Mouse (Mus musculus): Measurements from ENCODE around the gene F12. TPM values are rescaled to one million over a fixed set of nuclear protein-coding genes. Genes with fewer than 3 reads are reported as not detected.
A peak's percentile ranks its signal among the peaks of the same experiment; 100 is the strongest.

Gene F12
- 1.3 TPM in 2 replicates for polyA plus RNA-seq (2011; ENCODE audit: insufficient read depth, insufficient read length, low replicate concordance, missing spikeins)

- Histone ChIP-seq H3K4me1 (ENCODE audit: control insufficient read depth, insufficient read depth, low read length) (peaks cover 5% of the 10 kb centered on the region; the same call in 1 of the 2 replicates), H3K4me3 (replicated peaks; ENCODE audit: control insufficient read depth, low read depth, low read length) (no peak within 1 kb of the TSS), H3K27ac (ENCODE audit: control insufficient read depth, insufficient read depth, low read depth, low read length, poor library complexity) (peak within 1 kb of the TSS; percentile 37; the same call in 1 of the 2 replicates)
- whole genome bisulfite sequencing = 90% methylated on average over 10 of the region's 10 CpGs
- no peak for TF ChIP-seq CTCF (IDR thresholded peaks at IDR 0.05; ENCODE audit: control insufficient read depth, insufficient read depth, low read length)
- no peak for TF ChIP-seq POLR2A (IDR thresholded peaks at IDR 0.05; ENCODE audit: borderline replicate concordance, control insufficient read depth, low read depth, low read length)
Measured at GRCm38 (mm10) chr13:55426613-55427012, at the start of gene F12. TSS of gene F12 (minus strand) at chr13:55426793.

DNA sequence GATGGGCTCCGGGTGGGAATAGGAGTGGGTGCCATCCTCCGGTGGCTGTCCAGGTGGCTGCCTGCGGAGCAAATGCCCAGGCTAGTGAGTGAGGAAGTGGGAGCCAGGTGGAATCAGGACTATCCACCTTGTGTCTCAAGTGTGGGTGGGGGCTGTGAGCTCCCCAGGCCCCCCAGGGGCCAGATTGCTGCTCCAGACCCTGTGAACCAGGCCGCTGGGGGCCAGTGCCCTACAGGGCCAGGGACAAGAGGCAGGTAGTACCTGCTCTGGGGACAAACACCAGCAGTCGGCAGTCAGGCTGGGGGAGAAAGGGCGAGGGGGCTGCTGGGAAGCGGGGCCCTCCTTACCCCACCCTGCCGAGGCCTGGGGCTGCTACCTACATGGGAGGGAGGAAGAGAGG lies 49.7 kb upstream of the F12 start:
- WGBS = 92% methylated on average over 8 of the region's 8 CpGs
- Histone ChIP-seq H3K27ac (ENCODE audit: control insufficient read depth, insufficient read depth, low read depth, low read length, poor library complexity) (no peak overlapping the region), H3K4me3 (replicated peaks; ENCODE audit: control insufficient read depth, low read depth, low read length) (no peak overlapping the region), H3K4me1 (ENCODE audit: control insufficient read depth, insufficient read depth, low read length) (peaks cover 5% of the 10 kb centered on the region)
- TF ChIP-seq CTCF (IDR thresholded peaks at IDR 0.05; ENCODE audit: control insufficient read depth, insufficient read depth, low read length) (no peak), POLR2A (IDR thresholded peaks at IDR 0.05; ENCODE audit: borderline replicate concordance, control insufficient read depth, low read depth, low read length) (no peak)

GRCm38 (mm10) chr13:55475750-55476149 lies 49.2 kb upstream of the F12 start:
- no peak overlapping the region for H3K4me3 ChIP-seq (replicated peaks; ENCODE audit: control insufficient read depth, low read depth, low read length)
- TF ChIP-seq CTCF (IDR thresholded peaks at IDR 0.05; ENCODE audit: control insufficient read depth, insufficient read depth, low read length) (no peak), POLR2A (IDR thresholded peaks at IDR 0.05; ENCODE audit: borderline replicate concordance, control insufficient read depth, low read depth, low read length) (no peak)
- WGBS = 86% methylated on average over 5 of the region's 5 CpGs
- H3K27ac ChIP-seq (ENCODE audit: control insufficient read depth, insufficient read depth, low read depth, low read length, poor library complexity) = no peak overlapping the region
- peaks cover 5% of the 10 kb centered on the region for H3K4me1 ChIP-seq (ENCODE audit: control insufficient read depth, insufficient read depth, low read length)

DNA sequence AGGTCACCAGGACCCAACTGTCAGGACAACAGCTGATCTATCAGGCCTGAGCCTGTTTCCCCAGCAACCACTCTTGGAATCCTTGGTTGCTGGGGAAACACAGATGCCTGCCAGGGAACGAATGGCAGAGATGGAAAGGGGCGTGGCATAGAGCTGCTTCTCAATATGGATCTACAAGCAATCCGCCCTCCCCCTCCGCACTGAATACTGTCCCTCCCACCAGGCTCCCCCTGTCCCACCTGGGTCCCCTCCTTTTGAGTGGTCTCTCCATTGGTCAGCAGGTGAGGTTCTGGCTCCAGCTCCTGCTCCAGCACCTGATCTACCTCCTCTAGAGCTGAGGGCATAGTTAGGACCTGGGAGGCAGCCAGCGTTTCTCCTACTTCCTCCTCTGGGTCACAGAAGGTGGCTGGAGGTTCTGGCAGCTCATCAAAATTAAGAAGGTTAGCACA lies 48.1 kb upstream of the F12 start:
- 28% methylated on average over 5 of the region's 5 CpGs for whole genome bisulfite sequencing
- no peak for TF ChIP-seq CTCF (IDR thresholded peaks at IDR 0.05; ENCODE audit: control insufficient read depth, insufficient read depth, low read length)
- TF ChIP-seq POLR2A (IDR thresholded peaks at IDR 0.05; ENCODE audit: borderline replicate concordance, control insufficient read depth, low read depth, low read length) = no peak
- Histone ChIP-seq H3K4me1 (ENCODE audit: control insufficient read depth, insufficient read depth, low read length) (peaks cover 5% of the 10 kb centered on the region), H3K27ac (ENCODE audit: control insufficient read depth, insufficient read depth, low read depth, low read length, poor library complexity) (no peak overlapping the region), H3K4me3 (replicated peaks; ENCODE audit: control insufficient read depth, low read depth, low read length) (no peak overlapping the region)

- Histone ChIP-seq H3K4me3 (replicated peaks; ENCODE audit: control insufficient read depth, low read depth, low read length) (no peak overlapping the region), H3K27ac (ENCODE audit: control insufficient read depth, insufficient read depth, low read depth, low read length, poor library complexity) (no peak overlapping the region), H3K4me1 (ENCODE audit: control insufficient read depth, insufficient read depth, low read length) (peaks cover 4% of the 10 kb centered on the region)
- 47% methylated on average over 11 of the region's 11 CpGs for WGBS
- TF ChIP-seq POLR2A (IDR thresholded peaks at IDR 0.05; ENCODE audit: borderline replicate concordance, control insufficient read depth, low read depth, low read length) (no peak), CTCF (IDR thresholded peaks at IDR 0.05; ENCODE audit: control insufficient read depth, insufficient read depth, low read length) (peak; percentile 18; the same call in 1 of the 2 replicates)
Measured at GRCm38 (mm10) chr13:55473961-55474360, 47.4 kb upstream of the F12 start.

DNA sequence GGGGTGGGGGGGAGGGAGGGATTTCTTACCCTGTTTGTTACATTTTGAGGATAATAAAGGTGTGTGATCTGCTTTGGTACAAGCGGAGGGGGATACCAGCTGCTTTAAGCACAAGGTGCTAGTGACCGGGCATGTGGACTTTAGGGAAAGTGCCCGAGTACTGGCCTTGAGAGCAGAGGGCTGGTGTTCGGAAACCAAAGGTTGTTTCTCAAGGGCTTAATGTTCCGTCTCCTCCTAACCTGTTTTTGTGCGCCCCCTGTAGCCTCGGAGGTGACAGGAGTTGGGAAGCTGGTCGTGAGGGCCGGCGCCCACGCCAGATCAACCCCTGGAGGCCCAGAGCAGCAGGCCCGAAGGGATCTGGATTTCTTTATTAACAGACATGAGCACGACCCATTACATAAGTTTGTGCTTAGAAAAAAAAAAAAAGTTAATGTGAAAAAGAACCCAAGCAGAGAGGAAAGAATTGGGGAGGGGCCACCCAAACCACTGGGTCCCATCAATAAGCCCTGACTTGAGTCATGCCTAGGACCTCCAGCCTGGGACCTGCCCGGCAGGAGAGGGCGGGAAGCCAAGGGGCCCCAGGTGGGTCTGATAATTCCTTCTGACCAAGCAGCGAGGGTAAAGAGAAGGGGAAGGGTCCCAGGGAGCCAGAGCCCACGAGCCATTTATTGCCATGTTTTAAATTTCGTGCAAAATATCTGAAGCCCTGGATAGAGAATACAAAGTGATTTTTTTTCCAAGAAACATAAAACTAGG lies 46.7 kb upstream of the F12 start:
- Histone ChIP-seq H3K4me3 (replicated peaks; ENCODE audit: control insufficient read depth, low read depth, low read length) (peak overlapping the region; percentile 38), H3K4me1 (ENCODE audit: control insufficient read depth, insufficient read depth, low read length) (no peaks in the 10 kb centered on the region; the same call in 1 of the 2 replicates), H3K27ac (ENCODE audit: control insufficient read depth, insufficient read depth, low read depth, low read length, poor library complexity) (peak overlapping the region; percentile 25; the same call in 1 of the 2 replicates)
- WGBS = 22% methylated on average over 18 of the region's 18 CpGs
- TF ChIP-seq CTCF (IDR thresholded peaks at IDR 0.05; ENCODE audit: control insufficient read depth, insufficient read depth, low read length) = peak; percentile 21; the same call in 1 of the 2 replicates
- TF ChIP-seq POLR2A (IDR thresholded peaks at IDR 0.05; ENCODE audit: borderline replicate concordance, control insufficient read depth, low read depth, low read length) = no peak

- H3K4me3 ChIP-seq (replicated peaks; ENCODE audit: control insufficient read depth, low read depth, low read length) = peak overlapping the region; percentile 68
- no peaks in the 10 kb centered on the region; the same call in 1 of the 2 replicates for H3K4me1 ChIP-seq (ENCODE audit: control insufficient read depth, insufficient read depth, low read length)
- peak overlapping the region; percentile 83 for H3K27ac ChIP-seq (ENCODE audit: control insufficient read depth, insufficient read depth, low read depth, low read length, poor library complexity)
- under 1% methylated on average over 103 of the region's 103 CpGs for WGBS
- TF ChIP-seq POLR2A (IDR thresholded peaks at IDR 0.05; ENCODE audit: borderline replicate concordance, control insufficient read depth, low read depth, low read length) (peak; percentile 20; the same call in 1 of the 2 replicates), CTCF (IDR thresholded peaks at IDR 0.05; ENCODE audit: control insufficient read depth, insufficient read depth, low read length) (no peak)
Measured at GRCm38 (mm10) chr13:55472132-55473022, 45.8 kb upstream of the F12 start.

DNA sequence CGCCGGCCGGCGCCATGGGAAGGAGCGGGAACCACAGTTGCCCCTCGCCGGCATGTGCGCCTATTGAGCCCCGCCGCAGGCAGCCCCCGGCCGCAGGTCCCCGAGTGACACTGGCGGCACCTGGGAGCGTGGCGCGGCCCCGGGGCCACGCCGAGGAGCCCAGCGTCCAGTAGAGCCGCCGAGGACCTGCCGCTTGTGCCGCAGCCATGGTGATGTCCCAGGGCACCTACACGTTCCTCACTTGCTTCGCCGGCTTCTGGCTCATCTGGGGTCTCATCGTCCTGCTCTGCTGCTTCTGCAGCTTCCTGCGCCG lies 45.2 kb upstream of the F12 start:
- 1% methylated on average over 31 of the region's 31 CpGs for WGBS

More for the DNA sequence above, 45.2 kb upstream of the F12 start:
- TF ChIP-seq CTCF (IDR thresholded peaks at IDR 0.05; ENCODE audit: control insufficient read depth, insufficient read depth, low read length) (no peak), POLR2A (IDR thresholded peaks at IDR 0.05; ENCODE audit: borderline replicate concordance, control insufficient read depth, low read depth, low read length) (no peak)
- no peaks in the 10 kb centered on the region; the same call in 1 of the 2 replicates for H3K4me1 ChIP-seq (ENCODE audit: control insufficient read depth, insufficient read depth, low read length)
- peak overlapping the region; percentile 83 for H3K27ac ChIP-seq (ENCODE audit: control insufficient read depth, insufficient read depth, low read depth, low read length, poor library complexity)
- H3K4me3 ChIP-seq (replicated peaks; ENCODE audit: control insufficient read depth, low read depth, low read length) = peak overlapping the region; percentile 68

All from bone marrow, adult 2 months (tissue).